Mouse (Mus musculus): ENCODE measurements around the gene Adra2a. TPM values are rescaled to one million over a fixed set of nuclear protein-coding genes. Genes with fewer than 3 reads are reported as not detected.

The Adra2a gene
- 0.32 and 0.49 TPM in 2 replicates for total RNA-seq (2017)

- no peak for ATAC-seq (replicated peaks; ENCODE audit: low read depth, poor library complexity, severe bottlenecking)
These were observed at the start of gene Adra2a for GRCm38 (mm10) chr19:54043851-54044250. Adra2a (plus strand) TSS chr19:54044151.

DNA sequence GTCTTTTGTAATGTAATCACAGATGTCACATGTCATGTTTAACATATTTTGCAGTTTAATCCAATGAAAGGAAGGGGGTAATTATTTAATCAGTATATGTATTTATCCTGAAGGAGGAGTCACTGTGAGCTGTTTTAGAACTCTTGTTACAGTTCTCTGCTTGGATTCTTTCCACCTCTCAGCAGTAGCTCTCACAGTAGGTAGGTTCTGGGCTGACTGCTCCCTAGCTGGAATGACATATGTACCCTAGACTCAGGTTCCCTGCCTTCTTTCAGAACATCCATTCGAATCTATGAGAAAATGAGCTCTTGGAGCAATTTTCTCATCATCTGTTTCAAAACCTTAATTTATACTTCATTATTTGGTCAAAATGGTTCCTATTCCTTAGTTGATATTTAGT is 49.7 kb upstream of the Adra2a start:
- no peak for ATAC-seq (replicated peaks; ENCODE audit: low read depth, poor library complexity, severe bottlenecking)

- ATAC-seq (replicated peaks; ENCODE audit: low read depth, poor library complexity, severe bottlenecking) = no peak
These were observed 33.0 kb upstream of the Adra2a start for GRCm38 (mm10) chr19:54010973-54011372.

DNA sequence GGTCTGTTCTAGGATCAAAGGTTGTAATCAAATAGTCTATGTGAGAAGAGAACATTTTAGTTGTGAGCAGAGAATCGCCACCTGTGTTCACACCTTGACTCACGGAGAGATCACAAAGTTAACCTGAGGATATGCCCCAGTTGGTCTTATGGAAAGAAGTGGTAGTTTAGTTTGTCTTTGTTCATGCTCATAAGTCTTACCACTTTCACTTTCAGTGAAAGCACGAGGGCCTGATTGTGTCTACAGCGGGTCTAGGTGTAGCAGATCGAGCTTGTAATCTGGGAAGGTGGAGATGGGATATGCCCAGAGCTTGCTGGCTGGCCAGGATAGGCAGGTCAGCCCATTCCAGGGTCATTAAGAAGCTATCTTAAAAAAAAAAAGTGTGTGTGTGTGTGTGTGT is 29.0 kb upstream of the Adra2a start:
- no peak for ATAC-seq (replicated peaks; ENCODE audit: low read depth, poor library complexity, severe bottlenecking)

DNA sequence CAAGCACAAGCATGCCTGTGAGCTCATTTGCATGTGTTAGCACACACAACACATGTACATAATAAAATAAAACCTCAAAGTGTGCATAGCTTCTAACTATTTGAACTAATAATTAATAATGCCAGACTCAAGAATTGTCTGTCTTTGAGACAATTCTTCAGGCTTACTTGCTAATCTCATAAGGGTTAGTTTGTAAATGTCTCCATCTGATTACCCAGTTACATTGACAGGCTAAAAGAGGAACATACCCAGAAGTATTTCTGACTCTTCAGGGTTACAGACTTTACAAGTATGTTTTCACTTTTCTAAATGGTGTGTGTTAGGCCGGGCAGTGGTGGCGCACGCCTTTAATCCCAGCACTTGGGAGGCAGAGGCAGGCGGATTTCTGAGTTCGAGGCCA is 28.4 kb upstream of the Adra2a start:
- ATAC-seq (replicated peaks; ENCODE audit: low read depth, poor library complexity, severe bottlenecking) = peak; percentile 58; the same call in 1 of the 2 replicates

GRCm38 (mm10) chr19:54035100-54035499 is 8.9 kb upstream of the Adra2a start:
- ATAC-seq (replicated peaks; ENCODE audit: low read depth, poor library complexity, severe bottlenecking) = no peak

GRCm38 (mm10) chr19:54039441-54039840 is 4.5 kb upstream of the Adra2a start:
- ATAC-seq (replicated peaks; ENCODE audit: low read depth, poor library complexity, severe bottlenecking) = no peak

DNA sequence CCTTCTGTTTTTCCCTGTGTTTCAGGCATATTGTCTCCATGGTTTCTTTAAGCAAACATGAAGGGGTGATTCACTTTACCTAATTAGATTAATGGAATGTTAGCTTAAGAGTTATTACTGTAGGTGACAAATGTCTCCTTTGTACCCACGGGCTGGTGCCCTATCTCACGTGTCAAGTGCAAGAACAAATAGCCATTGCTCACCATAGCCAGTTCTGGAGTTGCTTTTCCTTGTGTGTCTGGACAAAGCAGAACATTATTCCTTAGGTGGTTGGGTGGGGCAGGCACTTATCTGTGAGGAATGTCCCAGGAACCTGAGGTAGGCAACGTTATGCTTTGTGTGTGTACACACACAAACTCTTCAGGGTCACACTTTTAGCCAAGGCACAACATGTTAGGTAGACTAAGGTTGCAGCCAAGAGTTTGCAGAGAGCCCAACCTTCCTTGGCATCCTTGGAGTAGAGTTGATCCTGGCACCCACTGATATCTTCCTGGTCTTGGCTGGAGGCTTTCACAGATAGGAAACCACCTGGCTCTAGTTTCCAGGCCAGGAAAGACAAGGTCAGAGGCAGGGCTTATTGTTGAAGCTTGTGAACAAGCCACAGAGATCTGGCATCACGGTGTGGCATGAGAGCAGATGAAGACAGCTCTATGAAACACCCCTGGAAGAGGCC is 3.5 kb upstream of the Adra2a start:
- ATAC-seq (replicated peaks; ENCODE audit: low read depth, poor library complexity, severe bottlenecking) = no peak

DNA sequence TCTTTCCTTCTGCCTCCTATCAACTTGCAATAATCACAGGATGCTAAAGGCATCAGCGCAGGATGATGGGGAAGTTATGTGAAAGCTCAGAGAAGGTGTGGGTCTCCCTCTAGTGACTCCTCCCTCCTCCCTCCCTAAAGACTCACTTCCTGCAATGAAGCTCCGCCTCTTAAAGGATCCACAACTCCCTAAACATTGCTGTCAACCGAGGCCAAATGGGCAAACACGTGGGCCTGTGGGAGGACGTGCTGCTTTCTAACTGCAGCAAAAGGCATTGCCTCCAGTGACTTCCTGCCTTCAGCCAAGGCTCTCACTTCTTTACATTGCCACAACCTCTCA is 3.0 kb upstream of the Adra2a start:
- peak; percentile 62 for ATAC-seq (replicated peaks; ENCODE audit: low read depth, poor library complexity, severe bottlenecking)

DNA sequence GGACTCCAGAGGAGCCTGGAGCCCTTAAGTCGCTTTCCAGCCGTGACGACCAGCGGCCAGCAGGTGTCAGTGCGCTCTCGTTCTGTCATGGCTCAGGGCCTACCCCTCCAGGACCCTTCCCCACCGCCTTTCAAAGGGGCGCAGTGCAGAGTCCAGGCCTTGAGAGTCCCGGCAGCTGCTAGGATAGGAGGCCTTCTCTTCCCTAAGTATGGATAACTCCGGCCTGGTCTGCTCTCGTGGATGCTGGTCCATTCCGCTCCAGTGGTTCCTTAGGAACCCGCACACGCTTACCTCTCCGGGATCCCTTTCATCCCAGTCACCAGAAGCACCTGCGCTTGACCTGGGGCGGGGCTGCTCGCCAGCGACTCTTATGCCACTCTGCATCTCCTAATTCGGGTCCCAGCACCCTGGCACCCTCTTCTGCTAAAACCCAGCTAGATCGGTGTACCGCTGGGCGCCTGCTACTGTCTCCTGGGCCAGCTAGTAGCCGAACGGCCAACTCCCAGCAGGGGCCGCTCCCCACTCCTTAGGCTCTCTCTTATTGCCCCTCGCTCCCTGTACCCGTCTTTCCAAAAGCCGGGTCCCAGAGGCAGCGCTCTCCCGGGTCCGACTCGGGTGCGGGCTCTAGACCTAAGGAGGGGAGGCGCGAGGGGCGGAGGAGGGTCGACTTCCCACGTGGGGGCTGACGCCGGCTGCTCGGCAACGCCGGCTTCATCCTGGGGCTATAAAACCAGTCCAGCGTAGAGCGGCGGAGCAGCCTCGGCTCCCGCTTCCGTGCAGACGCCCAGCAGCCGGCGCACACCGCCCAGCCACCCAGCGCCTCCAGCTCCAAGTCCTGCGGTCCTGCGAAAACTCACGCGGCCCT is 788 bp downstream of the Adra2a start:
- ATAC-seq (replicated peaks; ENCODE audit: low read depth, poor library complexity, severe bottlenecking) = peak; percentile 23; the same call in 1 of the 2 replicates

GRCm38 (mm10) chr19:54045412-54045811 is 1.5 kb downstream of the Adra2a start:
- no peak for ATAC-seq (replicated peaks; ENCODE audit: low read depth, poor library complexity, severe bottlenecking)

DNA sequence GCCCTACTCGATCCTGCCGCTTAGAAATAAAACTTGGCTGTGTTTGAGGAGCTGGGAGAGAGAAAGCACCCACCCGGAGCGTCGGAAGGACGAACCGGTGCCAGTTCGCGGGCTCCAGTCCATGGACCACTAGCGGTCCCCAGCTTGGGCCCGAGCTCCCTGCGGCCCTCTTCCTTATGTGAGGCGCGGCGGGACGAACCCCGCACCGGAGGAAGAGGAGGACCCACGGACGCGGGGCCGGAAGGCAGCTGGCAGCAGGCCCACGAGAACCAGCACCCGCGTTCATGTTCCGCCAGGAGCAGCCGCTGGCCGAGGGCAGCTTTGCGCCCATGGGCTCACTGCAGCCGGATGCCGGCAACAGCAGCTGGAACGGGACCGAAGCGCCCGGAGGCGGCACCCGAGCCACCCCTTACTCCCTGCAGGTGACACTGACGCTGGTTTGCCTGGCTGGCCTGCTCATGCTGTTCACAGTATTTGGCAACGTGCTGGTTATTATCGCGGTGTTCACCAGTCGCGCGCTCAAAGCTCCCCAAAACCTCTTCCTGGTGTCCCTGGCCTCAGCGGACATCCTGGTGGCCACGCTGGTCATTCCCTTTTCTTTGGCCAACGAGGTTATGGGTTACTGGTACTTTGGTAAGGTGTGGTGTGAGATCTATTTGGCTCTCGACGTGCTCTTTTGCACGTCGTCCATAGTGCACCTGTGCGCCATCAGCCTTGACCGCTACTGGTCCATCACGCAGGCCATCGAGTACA is 2.2 kb downstream of the Adra2a start:
- ATAC-seq (replicated peaks; ENCODE audit: low read depth, poor library complexity, severe bottlenecking) = no peak

DNA sequence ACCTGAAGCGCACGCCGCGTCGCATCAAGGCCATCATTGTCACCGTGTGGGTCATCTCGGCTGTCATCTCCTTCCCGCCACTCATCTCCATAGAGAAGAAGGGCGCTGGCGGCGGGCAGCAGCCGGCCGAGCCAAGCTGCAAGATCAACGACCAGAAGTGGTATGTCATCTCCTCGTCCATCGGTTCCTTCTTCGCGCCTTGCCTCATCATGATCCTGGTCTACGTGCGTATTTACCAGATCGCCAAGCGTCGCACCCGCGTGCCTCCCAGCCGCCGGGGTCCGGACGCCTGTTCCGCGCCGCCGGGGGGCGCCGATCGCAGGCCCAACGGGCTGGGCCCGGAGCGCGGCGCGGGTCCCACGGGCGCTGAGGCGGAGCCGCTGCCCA is 2.7 kb downstream of the Adra2a start:
- ATAC-seq (replicated peaks; ENCODE audit: low read depth, poor library complexity, severe bottlenecking) = no peak

- peak; percentile 69 for ATAC-seq (replicated peaks; ENCODE audit: low read depth, poor library complexity, severe bottlenecking)
These were observed 3.6 kb downstream of the Adra2a start for GRCm38 (mm10) chr19:54047386-54048050.

GRCm38 (mm10) chr19:54048161-54048885 is 4.4 kb downstream of the Adra2a start:
- ATAC-seq (replicated peaks; ENCODE audit: low read depth, poor library complexity, severe bottlenecking) = no peak

- ATAC-seq (replicated peaks; ENCODE audit: low read depth, poor library complexity, severe bottlenecking) = no peak
These were observed 7.7 kb downstream of the Adra2a start for GRCm38 (mm10) chr19:54051651-54052050.

GRCm38 (mm10) chr19:54055845-54056244 is 11.9 kb downstream of the Adra2a start:
- no peak for ATAC-seq (replicated peaks; ENCODE audit: low read depth, poor library complexity, severe bottlenecking)

DNA sequence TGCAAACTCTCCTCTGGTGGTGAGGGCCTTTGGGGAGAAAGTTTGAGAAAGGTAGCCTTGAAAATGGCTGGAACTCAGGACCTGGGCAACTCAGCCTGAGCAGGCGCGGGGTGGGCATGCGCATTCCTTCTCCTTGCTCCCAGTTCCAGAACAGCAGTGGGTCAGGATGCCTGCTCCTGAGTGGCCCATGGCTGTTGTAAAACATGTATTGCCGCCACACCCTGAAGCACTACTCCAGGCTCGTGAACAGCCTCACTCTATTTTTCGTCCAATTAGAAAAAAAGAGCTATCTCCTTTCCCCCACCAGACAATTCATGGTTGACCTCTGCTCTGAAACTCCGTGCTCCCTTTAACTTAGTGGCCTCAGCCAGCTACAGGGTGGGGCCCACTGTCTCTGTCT is 24.5 kb downstream of the Adra2a start:
- no peak for ATAC-seq (replicated peaks; ENCODE audit: low read depth, poor library complexity, severe bottlenecking)

DNA sequence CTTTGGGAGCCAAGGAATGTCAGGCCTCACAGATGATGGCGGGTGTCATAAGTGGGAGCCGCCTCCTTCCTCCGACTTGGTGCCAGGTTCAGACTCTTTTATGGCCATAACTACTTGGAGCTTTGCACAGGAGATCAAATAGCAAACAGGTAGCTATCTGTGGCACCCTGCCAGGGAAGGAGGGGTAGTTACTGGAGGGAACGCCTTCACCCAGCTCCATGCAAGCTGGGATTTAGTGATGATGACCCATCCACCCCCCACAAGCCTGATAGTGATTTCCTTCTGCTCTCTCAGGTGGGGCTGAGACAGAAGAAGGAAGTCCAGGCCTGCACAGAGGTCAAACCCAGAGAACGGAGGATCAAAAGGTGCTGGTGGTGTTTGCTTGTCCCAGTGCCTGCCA is 26.6 kb downstream of the Adra2a start:
- ATAC-seq (replicated peaks; ENCODE audit: low read depth, poor library complexity, severe bottlenecking) = no peak
